Mouse (Mus musculus) forebrain, embryonic 13.5 days (tissue): Measurements from ENCODE around the gene Slc22a7. TPM values are rescaled to one million over a fixed set of nuclear protein-coding genes. Genes with fewer than 3 reads are reported as not detected.
A peak's percentile ranks its signal among the peaks of the same experiment; 100 is the strongest.

Experiments used
- ATAC-seq: fragments of 200-750 bp; cut with Nextera tagmentation; 2 replicates; pipeline ENCODE4 v1.8.0; 2017
- H3K27ac ChIP-seq: fragments of 300-500 bp; sonication (generic); 2 replicates; pipeline ENCODE4 v1.5.1; 2015; ENCODE audit warnings: inconsistent platforms, mild to moderate bottlenecking, moderate library complexity
- H3K27me3 ChIP-seq: fragments of 300-500 bp; sonication (generic); 2 replicates; pipeline ENCODE4 v1.6.1; 2015; ENCODE audit warnings: mild to moderate bottlenecking, inconsistent platforms
- H3K36me3 ChIP-seq: fragments of 300-500 bp; sonication (generic); 2 replicates; pipeline ENCODE4 v1.6.1; 2015; ENCODE audit warnings: mild to moderate bottlenecking, inconsistent platforms; ENCODE audit not compliant: poor library complexity, severe bottlenecking
- H3K4me1 ChIP-seq: fragments of 300-500 bp; sonication (generic); 2 replicates; pipeline ENCODE4 v1.6.1; 2015; ENCODE audit warnings: inconsistent platforms
- H3K4me2 ChIP-seq: fragments of 300-500 bp; sonication (generic); 2 replicates; pipeline ENCODE4 v1.6.1; 2015; ENCODE audit warnings: inconsistent platforms, mild to moderate bottlenecking, moderate library complexity
- H3K4me3 ChIP-seq: fragments of 300-500 bp; sonication (generic); 2 replicates; pipeline ENCODE4 v1.5.1; 2015; ENCODE audit warnings: mild to moderate bottlenecking, inconsistent platforms
- H3K9ac ChIP-seq: fragments of 300-500 bp; sonication (generic); 2 replicates; pipeline ENCODE4 v1.6.1; 2015; ENCODE audit warnings: mild to moderate bottlenecking, inconsistent platforms
- H3K9me3 ChIP-seq: fragments of 300-500 bp; sonication (generic); replicated peaks from 2 replicates; pipeline ENCODE4 v1.6.1; 2016; ENCODE audit warnings: inconsistent platforms
- WGBS: fragments of 180-500 bp; shearing (Covaris S2); methylation state at CpG from one replicate; pipeline ENCODE4 v1.1.7; 2015; 5-methylcytosine and 5-hydroxymethylcytosine counted together
- polyA plus RNA-seq: library from polyadenylated mRNA; unstranded; fragments of >200 nt; fragmentation: Nextera tagmentation; extraction: Ambion mirVana; gene quantifications from 2 replicates; pipeline ENCODE4 v1.2.1, GENCODE M21; 2015

The Slc22a7 gene
- polyA plus RNA-seq, 1 experiment from 2014 or later, result not detected

GRCm38 (mm10) chr17:46433627-46434026 is 4.6 kb downstream of the Slc22a7 start:
- H3K9me3 ChIP-seq, result no peaks in the 10 kb centered on the region
- H3K4me3 ChIP-seq, result peak overlapping the region; percentile 22
- ATAC-seq, result no peak
- peak overlapping the region; percentile 50 for H3K4me2 ChIP-seq
- WGBS, result 2% methylated on average over 17 of the region's 17 CpGs
- H3K27me3 ChIP-seq, result peaks cover 16% of the 10 kb centered on the region
- H3K4me1 ChIP-seq, result peaks cover 18% of the 10 kb centered on the region; the same call in 1 of the 2 replicates
- H3K27ac ChIP-seq, result no peak overlapping the region
- no peaks in the 10 kb centered on the region for H3K36me3 ChIP-seq
- H3K9ac ChIP-seq, result no peak overlapping the region

GRCm38 (mm10) chr17:46428761-46429414 is 9.4 kb downstream of the Slc22a7 start, which contains the start of gene Crip3:
Crip3 (plus strand) TSS chr17:46428926.
- WGBS, result 13% methylated on average over 18 of the region's 18 CpGs
- Histone ChIP-seq H3K4me1 (peaks cover 10% of the 10 kb centered on the region; the same call in 1 of the 2 replicates), H3K9ac (no peak within 1 kb of the TSS), H3K27ac (no peak within 1 kb of the TSS), H3K4me2 (peak within 1 kb of the TSS; percentile 48), H3K27me3 (peaks cover 13% of the 10 kb centered on the region; the same call in 1 of the 2 replicates), H3K36me3 (no peaks in the 10 kb centered on the region), H3K9me3 (no peaks in the 10 kb centered on the region), H3K4me3 (no peak within 1 kb of the TSS)
- ATAC-seq, result 0 out of 2 replicates have a peak, but pooled peaks have one; percentile 38

DNA sequence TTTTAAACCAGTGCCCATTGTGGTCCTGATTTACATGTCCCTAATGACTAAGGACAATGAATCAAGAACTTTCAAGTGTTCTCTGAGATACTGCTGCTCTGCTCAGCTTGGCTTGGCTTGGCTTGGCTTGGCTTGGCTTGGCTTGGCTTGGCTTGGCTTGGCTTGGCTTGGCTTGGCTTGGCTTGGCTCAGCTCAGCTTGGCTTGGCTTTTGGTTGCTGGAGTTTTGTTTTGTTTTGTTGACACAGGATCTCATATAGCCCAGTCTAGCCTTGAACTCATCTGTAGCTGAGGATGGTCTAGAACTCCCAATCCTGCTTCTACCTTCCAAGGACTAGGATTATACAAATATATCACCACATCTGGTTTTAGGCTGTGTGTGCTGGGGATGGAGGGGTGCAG is 11.8 kb downstream of the Slc22a7 start:
- no peak for ATAC-seq
- no peak overlapping the region for H3K27ac ChIP-seq
- H3K36me3 ChIP-seq, result no peaks in the 10 kb centered on the region
- H3K4me2 ChIP-seq, result no peak overlapping the region
- no peaks in the 10 kb centered on the region for H3K9me3 ChIP-seq
- peaks cover 6% of the 10 kb centered on the region; the same call in 1 of the 2 replicates for H3K4me1 ChIP-seq
- no peak overlapping the region for H3K4me3 ChIP-seq
- H3K9ac ChIP-seq, result no peak overlapping the region
- 0 out of 2 replicates have a peak, but pooled peaks cover 8% of the 10 kb centered on the region for H3K27me3 ChIP-seq

DNA sequence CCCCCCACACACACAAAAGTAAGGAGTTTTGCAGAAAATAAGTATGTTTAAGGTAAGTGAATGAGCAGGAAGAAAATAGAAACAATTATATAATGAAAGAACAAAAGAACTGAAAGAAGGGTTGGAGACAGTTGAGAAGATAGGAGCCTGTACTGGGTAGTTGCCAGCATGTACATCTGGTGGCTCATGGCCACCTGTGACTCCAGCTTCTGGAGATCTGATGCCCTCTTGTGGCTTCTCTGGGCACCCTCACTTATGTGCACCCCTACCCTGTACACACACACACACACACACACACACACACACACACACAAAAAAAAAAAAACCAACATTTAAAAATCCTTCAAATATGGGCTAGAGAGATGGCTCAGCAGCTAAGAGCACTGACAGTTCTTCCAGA is 18.5 kb downstream of the Slc22a7 start:
- Histone ChIP-seq H3K36me3 (peaks cover 7% of the 10 kb centered on the region; the same call in 1 of the 2 replicates), H3K4me3 (no peak overlapping the region), H3K27ac (no peak overlapping the region), H3K9ac (no peak overlapping the region), H3K9me3 (no peaks in the 10 kb centered on the region), H3K27me3 (no peaks in the 10 kb centered on the region), H3K4me2 (no peak overlapping the region), H3K4me1 (0 out of 2 replicates have a peak, but pooled peaks cover 3% of the 10 kb centered on the region)
- no peak for ATAC-seq

GRCm38 (mm10) chr17:46418628-46419027 is 19.6 kb downstream of the Slc22a7 start:
- Histone ChIP-seq H3K9me3 (no peaks in the 10 kb centered on the region), H3K27me3 (no peaks in the 10 kb centered on the region), H3K9ac (no peak overlapping the region), H3K4me3 (no peak overlapping the region), H3K4me1 (0 out of 2 replicates have a peak, but pooled peaks cover 3% of the 10 kb centered on the region), H3K4me2 (no peak overlapping the region), H3K27ac (no peak overlapping the region), H3K36me3 (peaks cover 15% of the 10 kb centered on the region)
- no peak for ATAC-seq
- WGBS, result 67% methylated on average over 5 of the region's 5 CpGs

DNA sequence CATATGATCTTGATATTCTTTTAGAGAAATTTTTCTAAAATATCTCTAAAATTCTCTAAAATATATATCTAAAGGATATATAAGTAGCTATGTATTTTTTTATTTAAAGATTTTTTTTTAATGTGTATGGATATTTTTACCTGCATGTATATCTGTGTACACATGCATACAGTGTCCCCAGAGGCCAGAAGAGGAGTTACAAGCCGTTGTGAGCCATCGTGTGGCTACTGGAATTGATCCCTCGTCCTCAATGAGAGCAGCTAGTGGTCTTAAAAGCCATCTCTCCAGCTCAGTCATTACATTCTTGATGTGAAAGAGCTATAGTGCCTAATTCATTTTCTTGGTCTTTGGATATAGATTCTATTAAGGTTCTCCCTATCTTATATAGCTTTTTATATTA is 29.8 kb downstream of the Slc22a7 start:
- no peak overlapping the region for H3K27ac ChIP-seq
- peaks cover 69% of the 10 kb centered on the region for H3K36me3 ChIP-seq
- no peak overlapping the region for H3K4me3 ChIP-seq
- H3K27me3 ChIP-seq, result no peaks in the 10 kb centered on the region
- H3K4me1 ChIP-seq, result no peaks in the 10 kb centered on the region
- 23% methylated on average over 3 of the region's 3 CpGs for WGBS
- ATAC-seq, result no peak
- no peak overlapping the region for H3K9ac ChIP-seq
- no peak overlapping the region for H3K4me2 ChIP-seq
- no peaks in the 10 kb centered on the region for H3K9me3 ChIP-seq

GRCm38 (mm10) chr17:46394631-46395030 is 43.6 kb downstream of the Slc22a7 start:
- Histone ChIP-seq H3K27ac (no peak overlapping the region), H3K9ac (no peak overlapping the region), H3K36me3 (peaks cover 54% of the 10 kb centered on the region), H3K4me2 (no peak overlapping the region), H3K4me3 (no peak overlapping the region), H3K27me3 (no peaks in the 10 kb centered on the region), H3K9me3 (no peaks in the 10 kb centered on the region), H3K4me1 (no peaks in the 10 kb centered on the region)
- ATAC-seq, result no peak
- WGBS, result 88% methylated on average over 1 of the region's 1 CpGs

- Histone ChIP-seq H3K4me2 (no peak overlapping the region), H3K4me1 (no peaks in the 10 kb centered on the region), H3K36me3 (peaks cover 54% of the 10 kb centered on the region), H3K9me3 (no peaks in the 10 kb centered on the region), H3K4me3 (no peak overlapping the region), H3K9ac (no peak overlapping the region), H3K27me3 (no peaks in the 10 kb centered on the region), H3K27ac (no peak overlapping the region)
- ATAC-seq, result no peak
- 56% methylated on average over 2 of the region's 2 CpGs for WGBS
These were observed 45.2 kb downstream of the Slc22a7 start for GRCm38 (mm10) chr17:46393012-46393411.

DNA sequence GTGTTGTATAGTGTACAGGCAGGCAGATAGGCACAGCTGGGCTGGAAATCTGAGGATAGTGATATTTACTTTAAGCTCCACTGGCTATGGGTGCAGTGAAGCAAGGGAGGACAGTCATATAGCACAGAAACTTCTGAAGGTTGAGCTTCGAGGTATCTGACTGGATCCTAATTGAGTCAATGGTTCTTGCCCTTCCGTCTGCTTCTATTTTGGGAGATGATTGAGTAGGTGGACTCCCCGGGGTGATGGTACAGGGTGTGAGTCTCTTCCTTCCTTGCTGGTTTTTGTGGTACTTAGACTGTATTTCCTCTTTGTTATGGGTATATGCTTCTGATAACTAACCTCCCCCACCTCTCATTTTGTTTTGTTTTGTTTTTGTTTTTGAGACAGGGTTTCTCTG is 50.1 kb downstream of the Slc22a7 start:
- Histone ChIP-seq H3K27ac (no peak overlapping the region), H3K4me3 (no peak overlapping the region), H3K4me2 (no peak overlapping the region), H3K9me3 (no peaks in the 10 kb centered on the region), H3K4me1 (peaks cover 18% of the 10 kb centered on the region), H3K36me3 (peaks cover 36% of the 10 kb centered on the region), H3K27me3 (no peaks in the 10 kb centered on the region), H3K9ac (no peak overlapping the region)
- 92% methylated on average over 3 of the region's 3 CpGs for WGBS
- ATAC-seq, result no peak

DNA sequence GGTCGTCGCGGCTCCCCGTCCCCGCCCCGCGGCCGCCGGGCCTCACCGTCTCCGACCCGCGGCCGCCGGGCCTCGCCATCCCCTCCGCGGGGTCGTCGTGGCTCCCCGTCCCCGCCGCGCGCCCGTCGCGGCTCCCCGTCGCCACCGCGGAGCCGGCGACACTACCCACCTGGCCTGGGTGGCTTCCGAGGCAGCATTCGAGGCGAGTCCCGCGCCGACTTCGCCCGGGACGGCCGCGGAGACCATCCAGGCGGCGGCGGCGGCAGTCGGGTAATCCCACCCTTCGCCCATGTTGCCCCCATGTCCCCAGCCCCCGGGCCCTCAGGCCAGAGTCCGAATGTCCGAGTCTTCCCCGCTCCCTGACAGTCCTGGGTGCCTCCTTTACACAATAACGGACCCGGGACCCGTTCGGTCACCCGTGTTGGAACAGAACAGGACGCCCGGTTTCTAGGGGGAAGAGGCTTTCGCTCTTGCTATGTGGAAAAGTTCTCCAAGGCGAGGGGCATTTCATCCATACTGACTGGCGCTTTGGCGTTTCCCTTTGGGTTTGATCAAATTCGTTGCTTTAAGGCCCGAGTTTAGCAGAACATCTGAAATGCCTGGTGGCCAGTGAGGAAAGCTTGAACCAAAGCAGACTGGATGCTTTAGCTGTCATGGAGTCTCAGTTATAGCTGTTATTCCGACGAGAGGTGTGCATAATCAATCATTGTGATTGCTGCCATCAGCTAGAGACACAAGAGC is 54.0 kb downstream of the Slc22a7 start:
- Histone ChIP-seq H3K4me3 (peak overlapping the region; percentile 95), H3K36me3 (peaks cover 24% of the 10 kb centered on the region), H3K27me3 (no peaks in the 10 kb centered on the region), H3K4me2 (peak overlapping the region; percentile 88), H3K9ac (peak overlapping the region; percentile 95), H3K27ac (peak overlapping the region; percentile 90), H3K9me3 (no peaks in the 10 kb centered on the region), H3K4me1 (peaks cover 18% of the 10 kb centered on the region)
- 0 out of 2 replicates have a peak, but pooled peaks have one; percentile 0 for ATAC-seq
- under 1% methylated on average over 66 of the region's 70 CpGs for WGBS

GRCm38 (mm10) chr17:46383294-46384060 is 54.8 kb downstream of the Slc22a7 start, which contains the start of gene Zfp318:
Zfp318 (plus strand) TSS chr17:46383731.
- WGBS, result under 1% methylated on average over 71 of the region's 105 CpGs
- H3K36me3 ChIP-seq, result peaks cover 17% of the 10 kb centered on the region
- H3K4me2 ChIP-seq, result peak within 1 kb of the TSS; percentile 88
- H3K27me3 ChIP-seq, result no peaks in the 10 kb centered on the region
- H3K9ac ChIP-seq, result peak within 1 kb of the TSS; percentile 95
- peaks cover 18% of the 10 kb centered on the region for H3K4me1 ChIP-seq
- peak within 1 kb of the TSS; percentile 95 for H3K4me3 ChIP-seq
- peak within 1 kb of the TSS; percentile 90 for H3K27ac ChIP-seq
- ATAC-seq, result peak; percentile 97
- no peaks in the 10 kb centered on the region for H3K9me3 ChIP-seq
